Mouse (Mus musculus) myocyte (in vitro differentiated cells): ENCODE results near the gene Mical1.

Experiments used
- CEBPB ChIP-seq: IDR thresholded peaks from 2 replicates; pipeline ENCODE4 v1.6.1; 2011; ENCODE audit warnings: mild to moderate bottlenecking, moderate library complexity; ENCODE audit not compliant: poor library complexity, insufficient read depth, severe bottlenecking
- E2F4 ChIP-seq: IDR thresholded peaks from one replicate; pipeline ENCODE4 v1.6.1; 2011; ENCODE audit warnings: mild to moderate bottlenecking, control low read depth, moderate library complexity; ENCODE audit not compliant: insufficient read depth
- MAX ChIP-seq: IDR thresholded peaks from one replicate; pipeline ENCODE4 v1.6.1; 2011; ENCODE audit warnings: low read depth, mild to moderate bottlenecking, control low read depth
- MYOG ChIP-seq, 3 experiments: IDR thresholded peaks; one replicate each; pipeline ENCODE4 v1.6.1; 2011; ENCODE audit warnings: control low read depth in 2 of 3, low read depth in 2 of 3, mild to moderate bottlenecking in 2 of 3; ENCODE audit not compliant: insufficient read length in 2 of 3, control insufficient read depth in 1 of 3, insufficient read depth in 1 of 3
- POLR2A ChIP-seq: IDR thresholded peaks from one replicate; pipeline ENCODE4 v1.6.1; 2011; ENCODE audit warnings: low read depth, mild to moderate bottlenecking, control low read depth, moderate library complexity; ENCODE audit not compliant: insufficient read length
- POLR2AphosphoS2 ChIP-seq: IDR thresholded peaks from one replicate; pipeline ENCODE4 v1.6.1; 2011; ENCODE audit warnings: low read depth, control low read depth; ENCODE audit not compliant: insufficient read length
- SRF ChIP-seq: IDR thresholded peaks from one replicate; pipeline ENCODE4 v1.6.1; 2011; ENCODE audit warnings: low read depth; ENCODE audit not compliant: control insufficient read depth, insufficient read length
- TCF12 ChIP-seq: IDR thresholded peaks from one replicate; pipeline ENCODE4 v1.6.1; 2011; ENCODE audit warnings: mild to moderate bottlenecking, control low read depth; ENCODE audit not compliant: poor library complexity, insufficient read depth, severe bottlenecking
- TCF3 ChIP-seq: IDR thresholded peaks from one replicate; pipeline ENCODE4 v1.6.1; 2011; ENCODE audit warnings: low read depth, control low read depth; ENCODE audit not compliant: insufficient read length
- USF1 ChIP-seq: IDR thresholded peaks from one replicate; pipeline ENCODE4 v1.6.1; 2011; ENCODE audit warnings: low read depth, mild to moderate bottlenecking, control low read depth, moderate library complexity

DNA sequence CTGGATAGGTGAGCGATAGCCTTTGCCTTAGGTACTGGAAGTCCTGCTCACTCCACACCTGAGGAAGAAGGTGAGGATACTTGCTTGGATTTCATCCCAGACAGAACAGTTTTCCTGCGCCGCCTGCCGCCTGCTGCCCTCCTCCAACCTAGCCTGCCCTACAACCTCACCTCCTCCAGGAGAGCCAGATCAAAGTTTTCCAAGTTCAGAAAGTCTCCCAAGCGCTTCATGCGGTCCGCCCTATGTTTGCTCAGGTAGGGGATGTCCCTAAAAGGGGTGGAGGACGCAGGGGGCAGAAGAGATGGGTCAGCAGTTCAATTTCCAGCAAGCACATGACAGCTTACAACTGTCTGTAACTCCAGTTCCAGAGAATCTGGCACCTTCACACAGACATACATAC lies 13.2 kb downstream of the Mical1 start:
- TF ChIP-seq POLR2A (no peak), TCF12 (no peak), MYOG (IDR thresholded peaks at IDR 0.05; ENCODE audit: control insufficient read depth in 1 of 3, insufficient read depth in 1 of 3, insufficient read length in 2 of 3, low read depth in 2 of 3) (no peak), SRF (no peak), USF1 (no peak), TCF3 (no peak), CEBPB (no peak), MAX (no peak), E2F4 (no peak), POLR2AphosphoS2 (no peak)
